Mouse (Mus musculus): ENCODE measurements around the gene Mctp2. TPM values are rescaled to one million over a fixed set of nuclear protein-coding genes. Genes with fewer than 3 reads are reported as not detected.
A peak's percentile ranks its signal among the peaks of the same experiment; 100 is the strongest.

Mctp2 gene
- polyA plus RNA-seq, 1 experiment from 2014 or later: 3.1 TPM

- H3K9me3 ChIP-seq (replicated peaks; ENCODE audit: control insufficient read depth, low read length): no peaks in the 10 kb centered on the region
- no peak overlapping the region for H3K4me3 ChIP-seq (replicated peaks; ENCODE audit: low read length)
- no peak overlapping the region for H3K9ac ChIP-seq (ENCODE audit: low read length)
- H3K27me3 ChIP-seq (ENCODE audit: control insufficient read depth, insufficient read depth, low read length): no peaks in the 10 kb centered on the region
- H3K4me2 ChIP-seq (ENCODE audit: low read depth, low read length): no peak overlapping the region
- no peak for ATAC-seq (ENCODE audit: insufficient read depth, low FRiP score)
- WGBS: 58% methylated on average over 4 of the region's 4 CpGs
- H3K27ac ChIP-seq (ENCODE audit: low read length): no peak overlapping the region
- H3K36me3 ChIP-seq (ENCODE audit: control insufficient read depth, insufficient read depth, low read length): no peaks in the 10 kb centered on the region
- no peaks in the 10 kb centered on the region for H3K4me1 ChIP-seq (ENCODE audit: control insufficient read depth, insufficient read depth, low read length)
Observed at GRCm38 (mm10) chr7:72293784-72294538, 12.4 kb downstream of the Mctp2 start.

- no peak overlapping the region for H3K4me3 ChIP-seq (replicated peaks; ENCODE audit: low read length)
- 73% methylated on average over 8 of the region's 8 CpGs for WGBS
- H3K27me3 ChIP-seq (ENCODE audit: control insufficient read depth, insufficient read depth, low read length): no peaks in the 10 kb centered on the region
- no peak overlapping the region for H3K27ac ChIP-seq (ENCODE audit: low read length)
- ATAC-seq (ENCODE audit: insufficient read depth, low FRiP score): peak; percentile 40; the same call in 1 of the 2 replicates
- H3K9me3 ChIP-seq (replicated peaks; ENCODE audit: control insufficient read depth, low read length): no peaks in the 10 kb centered on the region
- no peak overlapping the region for H3K9ac ChIP-seq (ENCODE audit: low read length)
- no peaks in the 10 kb centered on the region for H3K36me3 ChIP-seq (ENCODE audit: control insufficient read depth, insufficient read depth, low read length)
- no peaks in the 10 kb centered on the region for H3K4me1 ChIP-seq (ENCODE audit: control insufficient read depth, insufficient read depth, low read length)
- H3K4me2 ChIP-seq (ENCODE audit: low read depth, low read length): no peak overlapping the region
Observed at GRCm38 (mm10) chr7:72292232-72292913, 14.0 kb downstream of the Mctp2 start.

GRCm38 (mm10) chr7:72280721-72281120 lies 25.7 kb downstream of the Mctp2 start:
- Histone ChIP-seq H3K4me2 (ENCODE audit: low read depth, low read length) (no peak overlapping the region), H3K27ac (ENCODE audit: low read length) (no peak overlapping the region), H3K4me1 (ENCODE audit: control insufficient read depth, insufficient read depth, low read length) (0 out of 2 replicates have a peak, but pooled peaks cover 4% of the 10 kb centered on the region), H3K9ac (ENCODE audit: low read length) (no peak overlapping the region), H3K4me3 (replicated peaks; ENCODE audit: low read length) (no peak overlapping the region), H3K27me3 (ENCODE audit: control insufficient read depth, insufficient read depth, low read length) (no peaks in the 10 kb centered on the region), H3K9me3 (replicated peaks; ENCODE audit: control insufficient read depth, low read length) (no peaks in the 10 kb centered on the region), H3K36me3 (ENCODE audit: control insufficient read depth, insufficient read depth, low read length) (no peaks in the 10 kb centered on the region)
- ATAC-seq (ENCODE audit: insufficient read depth, low FRiP score): no peak
- WGBS: 53% methylated on average over 3 of the region's 3 CpGs

- WGBS: 86% methylated on average over 2 of the region's 2 CpGs
- no peak overlapping the region for H3K4me2 ChIP-seq (ENCODE audit: low read depth, low read length)
Observed at GRCm38 (mm10) chr7:72278412-72278811, 28.0 kb downstream of the Mctp2 start.

GRCm38 (mm10) chr7:72275513-72275912 lies 30.9 kb downstream of the Mctp2 start:
- 74% methylated on average over 5 of the region's 5 CpGs for WGBS
- Histone ChIP-seq H3K9me3 (replicated peaks; ENCODE audit: control insufficient read depth, low read length) (no peaks in the 10 kb centered on the region), H3K27me3 (ENCODE audit: control insufficient read depth, insufficient read depth, low read length) (no peaks in the 10 kb centered on the region), H3K4me2 (ENCODE audit: low read depth, low read length) (no peak overlapping the region), H3K27ac (ENCODE audit: low read length) (no peak overlapping the region), H3K9ac (ENCODE audit: low read length) (no peak overlapping the region), H3K4me3 (replicated peaks; ENCODE audit: low read length) (no peak overlapping the region), H3K4me1 (ENCODE audit: control insufficient read depth, insufficient read depth, low read length) (no peaks in the 10 kb centered on the region), H3K36me3 (ENCODE audit: control insufficient read depth, insufficient read depth, low read length) (no peaks in the 10 kb centered on the region)
- ATAC-seq (ENCODE audit: insufficient read depth, low FRiP score): no peak

More at GRCm38 (mm10) chr7:72278412-72278811, 28.0 kb downstream of the Mctp2 start:
- Histone ChIP-seq H3K4me3 (replicated peaks; ENCODE audit: low read length) (no peak overlapping the region), H3K9me3 (replicated peaks; ENCODE audit: control insufficient read depth, low read length) (no peaks in the 10 kb centered on the region), H3K27me3 (ENCODE audit: control insufficient read depth, insufficient read depth, low read length) (no peaks in the 10 kb centered on the region), H3K27ac (ENCODE audit: low read length) (no peak overlapping the region), H3K4me1 (ENCODE audit: control insufficient read depth, insufficient read depth, low read length) (0 out of 2 replicates have a peak, but pooled peaks cover 4% of the 10 kb centered on the region), H3K9ac (ENCODE audit: low read length) (no peak overlapping the region), H3K36me3 (ENCODE audit: control insufficient read depth, insufficient read depth, low read length) (no peaks in the 10 kb centered on the region)
- no peak for ATAC-seq (ENCODE audit: insufficient read depth, low FRiP score)

GRCm38 (mm10) chr7:72271546-72271945 lies 34.9 kb downstream of the Mctp2 start:
- H3K9ac ChIP-seq (ENCODE audit: low read length): no peak overlapping the region
- no peaks in the 10 kb centered on the region for H3K4me1 ChIP-seq (ENCODE audit: control insufficient read depth, insufficient read depth, low read length)
- H3K36me3 ChIP-seq (ENCODE audit: control insufficient read depth, insufficient read depth, low read length): no peaks in the 10 kb centered on the region
- no peaks in the 10 kb centered on the region for H3K27me3 ChIP-seq (ENCODE audit: control insufficient read depth, insufficient read depth, low read length)
- 82% methylated on average over 6 of the region's 6 CpGs for WGBS
- no peak for ATAC-seq (ENCODE audit: insufficient read depth, low FRiP score)
- H3K9me3 ChIP-seq (replicated peaks; ENCODE audit: control insufficient read depth, low read length): no peaks in the 10 kb centered on the region
- H3K27ac ChIP-seq (ENCODE audit: low read length): no peak overlapping the region
- no peak overlapping the region for H3K4me3 ChIP-seq (replicated peaks; ENCODE audit: low read length)
- H3K4me2 ChIP-seq (ENCODE audit: low read depth, low read length): no peak overlapping the region

- no peak for ATAC-seq (ENCODE audit: insufficient read depth, low FRiP score)
- 76% methylated on average over 6 of the region's 6 CpGs for WGBS
- H3K4me2 ChIP-seq (ENCODE audit: low read depth, low read length): no peak overlapping the region
- no peak overlapping the region for H3K9ac ChIP-seq (ENCODE audit: low read length)
- no peaks in the 10 kb centered on the region for H3K4me1 ChIP-seq (ENCODE audit: control insufficient read depth, insufficient read depth, low read length)
- no peak overlapping the region for H3K27ac ChIP-seq (ENCODE audit: low read length)
- no peaks in the 10 kb centered on the region for H3K36me3 ChIP-seq (ENCODE audit: control insufficient read depth, insufficient read depth, low read length)
- H3K4me3 ChIP-seq (replicated peaks; ENCODE audit: low read length): no peak overlapping the region
- no peaks in the 10 kb centered on the region for H3K9me3 ChIP-seq (replicated peaks; ENCODE audit: control insufficient read depth, low read length)
- H3K27me3 ChIP-seq (ENCODE audit: control insufficient read depth, insufficient read depth, low read length): no peaks in the 10 kb centered on the region
Observed at GRCm38 (mm10) chr7:72269994-72270393, 36.4 kb downstream of the Mctp2 start.

GRCm38 (mm10) chr7:72260766-72261655 lies 45.4 kb downstream of the Mctp2 start:
- Histone ChIP-seq H3K36me3 (ENCODE audit: control insufficient read depth, insufficient read depth, low read length) (no peaks in the 10 kb centered on the region), H3K4me3 (replicated peaks; ENCODE audit: low read length) (no peak overlapping the region), H3K4me2 (ENCODE audit: low read depth, low read length) (no peak overlapping the region), H3K9me3 (replicated peaks; ENCODE audit: control insufficient read depth, low read length) (no peaks in the 10 kb centered on the region), H3K27me3 (ENCODE audit: control insufficient read depth, insufficient read depth, low read length) (no peaks in the 10 kb centered on the region), H3K27ac (ENCODE audit: low read length) (no peak overlapping the region), H3K4me1 (ENCODE audit: control insufficient read depth, insufficient read depth, low read length) (no peaks in the 10 kb centered on the region), H3K9ac (ENCODE audit: low read length) (no peak overlapping the region)
- no peak for ATAC-seq (ENCODE audit: insufficient read depth, low FRiP score)
- 76% methylated on average over 8 of the region's 8 CpGs for WGBS
